Mouse (Mus musculus): ENCODE measurements around the gene Cybc1.

Cybc1 gene

GRCm38 (mm10) chr11:121229018-121229439, at the start of gene Cybc1:
TSS of gene Cybc1 (minus strand) at chr11:121229322.
- DNase-seq (ENCODE audit: low spot score): peak; percentile 45

GRCm38 (mm10) chr11:121278011-121278410, 48.9 kb upstream of the Cybc1 start:
- DNase-seq (ENCODE audit: low spot score): no peak

GRCm38 (mm10) chr11:121277516-121277915, 48.4 kb upstream of the Cybc1 start:
- DNase-seq (ENCODE audit: low spot score): no peak

GRCm38 (mm10) chr11:121261074-121261473, 32.0 kb upstream of the Cybc1 start:
- DNase-seq (ENCODE audit: low spot score): no peak

- peak; percentile 27 for DNase-seq (ENCODE audit: low spot score)
Observed at GRCm38 (mm10) chr11:121260211-121260906, 31.2 kb upstream of the Cybc1 start.

GRCm38 (mm10) chr11:121259160-121260100, 30.3 kb upstream of the Cybc1 start, which contains the start of gene Foxk2:
TSS of gene Foxk2 (plus strand) at chr11:121259990.
- DNase-seq (ENCODE audit: low spot score): peak; percentile 84

GRCm38 (mm10) chr11:121250196-121250595, 21.1 kb upstream of the Cybc1 start:
- no peak for DNase-seq (ENCODE audit: low spot score)

- DNase-seq (ENCODE audit: low spot score): no peak
Observed at GRCm38 (mm10) chr11:121239669-121240068, 10.5 kb upstream of the Cybc1 start.

GRCm38 (mm10) chr11:121237345-121238128, 8.4 kb upstream of the Cybc1 start:
- DNase-seq (ENCODE audit: low spot score): no peak

GRCm38 (mm10) chr11:121236564-121237344, 7.6 kb upstream of the Cybc1 start, which contains the start of gene Narf:
TSS of gene Narf (plus strand) at chr11:121237253.
- peak; percentile 91 for DNase-seq (ENCODE audit: low spot score)

- no peak for DNase-seq (ENCODE audit: low spot score)
Observed at GRCm38 (mm10) chr11:121235475-121236238, 6.5 kb upstream of the Cybc1 start.

GRCm38 (mm10) chr11:121232706-121233105, 3.6 kb upstream of the Cybc1 start:
- no peak for DNase-seq (ENCODE audit: low spot score)

- no peak for DNase-seq (ENCODE audit: low spot score)
Observed at GRCm38 (mm10) chr11:121231628-121232291, 2.6 kb upstream of the Cybc1 start.

- no peak for DNase-seq (ENCODE audit: low spot score)
Observed at GRCm38 (mm10) chr11:121231191-121231590, 2.1 kb upstream of the Cybc1 start.

GRCm38 (mm10) chr11:121228129-121229017, 749 bp downstream of the Cybc1 start:
- DNase-seq (ENCODE audit: low spot score): no peak

GRCm38 (mm10) chr11:121221321-121222010, 7.7 kb downstream of the Cybc1 start:
- no peak for DNase-seq (ENCODE audit: low spot score)

- no peak for DNase-seq (ENCODE audit: low spot score)
Observed at GRCm38 (mm10) chr11:121220771-121221170, 8.4 kb downstream of the Cybc1 start.

GRCm38 (mm10) chr11:121219776-121220175, 9.3 kb downstream of the Cybc1 start:
- no peak for DNase-seq (ENCODE audit: low spot score)

Measured in ovary, postnatal 14 days (tissue).